Mouse (Mus musculus): Measurements from ENCODE around the gene Rims3. TPM values are rescaled to one million over a fixed set of nuclear protein-coding genes. Genes with fewer than 3 reads are reported as not detected.

The Rims3 gene
- 0.66 and 1.1 TPM in 2 replicates for polyA plus RNA-seq (2014; fragmentation: Nextera tagmentation; extraction: Ambion mirVana)

GRCm38 (mm10) chr4:120854588-120855319, at the start of gene Rims3:
TSS of gene Rims3 (plus strand) at chr4:120854816.
- no peaks in the 10 kb centered on the region for H3K36me3 ChIP-seq (ENCODE audit: control insufficient read depth, insufficient read depth, low read length)
- no peak within 1 kb of the TSS for H3K27ac ChIP-seq (ENCODE audit: low read depth, low read length)
- peaks cover 43% of the 10 kb centered on the region for H3K27me3 ChIP-seq (replicated peaks; ENCODE audit: control insufficient read depth, insufficient read depth, low read length)
- no peaks in the 10 kb centered on the region for H3K9me3 ChIP-seq (ENCODE audit: control insufficient read depth, low read length)
- peak; percentile 70 for DNase-seq (ENCODE audit: low spot score)
- peak; percentile 70 for ATAC-seq (replicated peaks; ENCODE audit: low FRiP score)
- H3K4me2 ChIP-seq: peak within 1 kb of the TSS; percentile 92
- no peaks in the 10 kb centered on the region for H3K4me1 ChIP-seq (replicated peaks; ENCODE audit: control insufficient read depth, insufficient read depth, low read length)
- 2% methylated on average over 63 of the region's 68 CpGs for WGBS
- peak within 1 kb of the TSS; percentile 66 for H3K4me3 ChIP-seq (ENCODE audit: low read depth, low read length)
- H3K9ac ChIP-seq (ENCODE audit: low read depth, low read length): peak within 1 kb of the TSS; percentile 58

- DNase-seq (ENCODE audit: low spot score) (no peak), ATAC-seq (replicated peaks; ENCODE audit: low FRiP score) (no peak)
- Histone ChIP-seq H3K4me3 (ENCODE audit: low read depth, low read length) (no peak overlapping the region), H3K27me3 (replicated peaks; ENCODE audit: control insufficient read depth, insufficient read depth, low read length) (no peaks in the 10 kb centered on the region), H3K27ac (ENCODE audit: low read depth, low read length) (no peak overlapping the region), H3K4me2 (peak overlapping the region; percentile 5), H3K4me1 (replicated peaks; ENCODE audit: control insufficient read depth, insufficient read depth, low read length) (0 out of 2 replicates have a peak, but pooled peaks cover 2% of the 10 kb centered on the region), H3K9me3 (ENCODE audit: control insufficient read depth, low read length) (no peaks in the 10 kb centered on the region), H3K36me3 (ENCODE audit: control insufficient read depth, insufficient read depth, low read length) (no peaks in the 10 kb centered on the region), H3K9ac (ENCODE audit: low read depth, low read length) (no peak overlapping the region)
Observed at GRCm38 (mm10) chr4:120805816-120806215, 48.8 kb upstream of the Rims3 start.

- Histone ChIP-seq H3K27ac (ENCODE audit: low read depth, low read length) (no peak overlapping the region), H3K9me3 (ENCODE audit: control insufficient read depth, low read length) (no peaks in the 10 kb centered on the region), H3K36me3 (ENCODE audit: control insufficient read depth, insufficient read depth, low read length) (no peaks in the 10 kb centered on the region), H3K4me2 (peak overlapping the region; percentile 72), H3K4me3 (ENCODE audit: low read depth, low read length) (peak overlapping the region; percentile 51), H3K4me1 (replicated peaks; ENCODE audit: control insufficient read depth, insufficient read depth, low read length) (peaks cover 20% of the 10 kb centered on the region), H3K9ac (ENCODE audit: low read depth, low read length) (peak overlapping the region; percentile 15; the same call in 1 of the 2 replicates), H3K27me3 (replicated peaks; ENCODE audit: control insufficient read depth, insufficient read depth, low read length) (no peaks in the 10 kb centered on the region)
- 65% methylated on average over 1 of the region's 1 CpGs for WGBS
- ATAC-seq (replicated peaks; ENCODE audit: low FRiP score) (no peak), DNase-seq (ENCODE audit: low spot score) (no peak)
Observed at GRCm38 (mm10) chr4:120813762-120814161, 40.9 kb upstream of the Rims3 start.

GRCm38 (mm10) chr4:120814171-120814570, 40.4 kb upstream of the Rims3 start:
- Histone ChIP-seq H3K4me1 (replicated peaks; ENCODE audit: control insufficient read depth, insufficient read depth, low read length) (peaks cover 20% of the 10 kb centered on the region), H3K4me2 (peak overlapping the region; percentile 72), H3K27me3 (replicated peaks; ENCODE audit: control insufficient read depth, insufficient read depth, low read length) (no peaks in the 10 kb centered on the region), H3K4me3 (ENCODE audit: low read depth, low read length) (peak overlapping the region; percentile 51), H3K9ac (ENCODE audit: low read depth, low read length) (peak overlapping the region; percentile 15; the same call in 1 of the 2 replicates), H3K36me3 (ENCODE audit: control insufficient read depth, insufficient read depth, low read length) (no peaks in the 10 kb centered on the region), H3K27ac (ENCODE audit: low read depth, low read length) (no peak overlapping the region), H3K9me3 (ENCODE audit: control insufficient read depth, low read length) (no peaks in the 10 kb centered on the region)
- no peak for DNase-seq (ENCODE audit: low spot score)
- ATAC-seq (replicated peaks; ENCODE audit: low FRiP score): no peak
- WGBS: 43% methylated on average over 4 of the region's 4 CpGs

GRCm38 (mm10) chr4:120815163-120815562, 39.5 kb upstream of the Rims3 start:
- Histone ChIP-seq H3K4me1 (replicated peaks; ENCODE audit: control insufficient read depth, insufficient read depth, low read length) (peaks cover 23% of the 10 kb centered on the region), H3K9me3 (ENCODE audit: control insufficient read depth, low read length) (no peaks in the 10 kb centered on the region), H3K9ac (ENCODE audit: low read depth, low read length) (peak overlapping the region; percentile 58), H3K36me3 (ENCODE audit: control insufficient read depth, insufficient read depth, low read length) (no peaks in the 10 kb centered on the region), H3K4me3 (ENCODE audit: low read depth, low read length) (peak overlapping the region; percentile 51), H3K27ac (ENCODE audit: low read depth, low read length) (peak overlapping the region; percentile 13), H3K27me3 (replicated peaks; ENCODE audit: control insufficient read depth, insufficient read depth, low read length) (no peaks in the 10 kb centered on the region), H3K4me2 (peak overlapping the region; percentile 72)
- ATAC-seq (replicated peaks; ENCODE audit: low FRiP score) (no peak), DNase-seq (ENCODE audit: low spot score) (no peak)
- WGBS: 38% methylated on average over 4 of the region's 4 CpGs

GRCm38 (mm10) chr4:120815622-120816334, 38.8 kb upstream of the Rims3 start:
- H3K36me3 ChIP-seq (ENCODE audit: control insufficient read depth, insufficient read depth, low read length): no peaks in the 10 kb centered on the region
- H3K4me1 ChIP-seq (replicated peaks; ENCODE audit: control insufficient read depth, insufficient read depth, low read length): peaks cover 23% of the 10 kb centered on the region
- DNase-seq (ENCODE audit: low spot score) (peak; percentile 59), ATAC-seq (replicated peaks; ENCODE audit: low FRiP score) (peak; percentile 97)
- WGBS: 8% methylated on average over 10 of the region's 10 CpGs
- H3K27ac ChIP-seq (ENCODE audit: low read depth, low read length): peak overlapping the region; percentile 13
- H3K9ac ChIP-seq (ENCODE audit: low read depth, low read length): peak overlapping the region; percentile 58
- H3K27me3 ChIP-seq (replicated peaks; ENCODE audit: control insufficient read depth, insufficient read depth, low read length): no peaks in the 10 kb centered on the region
- peak overlapping the region; percentile 51 for H3K4me3 ChIP-seq (ENCODE audit: low read depth, low read length)
- peak overlapping the region; percentile 72 for H3K4me2 ChIP-seq
- H3K9me3 ChIP-seq (ENCODE audit: control insufficient read depth, low read length): no peaks in the 10 kb centered on the region

GRCm38 (mm10) chr4:120817002-120817774, 37.4 kb upstream of the Rims3 start:
- H3K4me2 ChIP-seq: peak overlapping the region; percentile 26
- peaks cover 23% of the 10 kb centered on the region for H3K4me1 ChIP-seq (replicated peaks; ENCODE audit: control insufficient read depth, insufficient read depth, low read length)
- no peak overlapping the region for H3K4me3 ChIP-seq (ENCODE audit: low read depth, low read length)
- DNase-seq (ENCODE audit: low spot score): no peak
- peak overlapping the region; percentile 16 for H3K27ac ChIP-seq (ENCODE audit: low read depth, low read length)
- H3K36me3 ChIP-seq (ENCODE audit: control insufficient read depth, insufficient read depth, low read length): no peaks in the 10 kb centered on the region
- H3K27me3 ChIP-seq (replicated peaks; ENCODE audit: control insufficient read depth, insufficient read depth, low read length): no peaks in the 10 kb centered on the region
- no peaks in the 10 kb centered on the region for H3K9me3 ChIP-seq (ENCODE audit: control insufficient read depth, low read length)
- H3K9ac ChIP-seq (ENCODE audit: low read depth, low read length): no peak overlapping the region
- WGBS: 43% methylated on average over 3 of the region's 3 CpGs
- no peak for ATAC-seq (replicated peaks; ENCODE audit: low FRiP score)

- no peaks in the 10 kb centered on the region for H3K36me3 ChIP-seq (ENCODE audit: control insufficient read depth, insufficient read depth, low read length)
- no peaks in the 10 kb centered on the region for H3K9me3 ChIP-seq (ENCODE audit: control insufficient read depth, low read length)
- H3K4me2 ChIP-seq: no peak overlapping the region
- H3K27ac ChIP-seq (ENCODE audit: low read depth, low read length): no peak overlapping the region; the same call in 1 of the 2 replicates
- no peak for DNase-seq (ENCODE audit: low spot score)
- H3K27me3 ChIP-seq (replicated peaks; ENCODE audit: control insufficient read depth, insufficient read depth, low read length): no peaks in the 10 kb centered on the region
- WGBS: 80% methylated on average over 2 of the region's 2 CpGs
- no peak overlapping the region for H3K9ac ChIP-seq (ENCODE audit: low read depth, low read length)
- H3K4me3 ChIP-seq (ENCODE audit: low read depth, low read length): no peak overlapping the region
- no peak for ATAC-seq (replicated peaks; ENCODE audit: low FRiP score)
- peaks cover 25% of the 10 kb centered on the region for H3K4me1 ChIP-seq (replicated peaks; ENCODE audit: control insufficient read depth, insufficient read depth, low read length)
Observed at GRCm38 (mm10) chr4:120817951-120818350, 36.7 kb upstream of the Rims3 start.

All from liver, embryonic 11.5 days (tissue).